Mouse (Mus musculus) heart, adult 18-20 months (tissue): Measurements from ENCODE around the gene Pinlyp. TPM values are rescaled to one million over a fixed set of nuclear protein-coding genes. Genes with fewer than 3 reads are reported as not detected.

Experiments
- DNase-seq, 2 experiments: peaks; one replicate each; pipeline ENCODE4 v3.0.0; 2021 to 2022; ENCODE audit warnings: mixed read lengths in 1 of 2
- total RNA-seq, 2 experiments: library from RNA; stranded (reverse); gene quantifications; 2 replicates each; pipeline ENCODE4 v1.2.3; 2021

The Pinlyp gene
- total RNA-seq, 2 experiments from 2014 or later: not detected

DNA sequence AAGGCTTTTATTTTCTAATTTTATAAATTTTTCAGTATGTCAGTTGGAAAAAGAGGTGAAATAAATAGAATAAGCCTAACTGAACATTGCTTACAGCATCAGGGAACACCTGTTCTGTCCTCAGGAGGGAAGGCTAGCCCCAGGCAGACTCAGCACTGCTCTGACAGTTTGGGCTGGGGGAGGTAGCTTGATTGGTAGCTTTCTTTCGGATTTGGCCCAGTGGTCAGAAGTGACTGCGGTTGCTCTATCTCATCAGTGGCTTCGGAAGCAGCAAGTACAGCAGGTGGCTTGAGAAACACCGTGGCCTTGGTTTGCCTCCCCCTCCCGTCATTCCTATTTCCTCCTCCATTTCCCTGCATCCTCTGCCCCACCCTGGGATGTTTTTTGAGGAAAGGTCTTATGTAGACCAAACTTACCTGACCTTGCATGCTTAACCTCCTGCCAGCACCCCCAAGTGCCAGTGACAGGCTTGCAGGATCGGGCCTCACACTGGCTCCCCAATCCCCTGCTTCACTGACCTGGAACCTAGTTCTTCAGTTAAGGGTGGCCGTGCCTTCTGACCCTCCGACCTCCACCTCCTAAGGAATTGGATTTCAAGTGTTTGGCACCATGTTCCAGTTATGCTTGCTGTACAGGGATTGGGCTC, 17.4 kb upstream of the Pinlyp start:
- DNase-seq: no peak

DNA sequence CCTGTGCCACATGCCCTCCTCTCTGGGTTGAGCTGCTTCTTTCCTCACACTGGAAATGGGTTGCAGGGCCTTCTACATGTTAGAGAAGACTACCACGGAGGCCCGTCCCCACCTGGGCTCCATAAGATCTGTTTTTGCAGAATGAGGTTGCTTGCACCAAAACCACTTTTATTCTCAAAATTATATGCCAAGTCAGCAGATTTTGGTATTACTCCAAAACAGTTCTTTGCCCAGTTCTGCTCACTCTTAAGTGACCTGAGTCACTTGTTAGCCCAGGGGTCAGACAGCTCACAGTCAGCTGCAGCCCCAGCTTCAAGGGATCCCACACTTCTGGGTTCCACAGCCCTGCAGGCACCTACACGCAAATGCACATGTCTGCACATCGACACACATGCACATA, 15.5 kb upstream of the Pinlyp start:
- no peak for DNase-seq

DNA sequence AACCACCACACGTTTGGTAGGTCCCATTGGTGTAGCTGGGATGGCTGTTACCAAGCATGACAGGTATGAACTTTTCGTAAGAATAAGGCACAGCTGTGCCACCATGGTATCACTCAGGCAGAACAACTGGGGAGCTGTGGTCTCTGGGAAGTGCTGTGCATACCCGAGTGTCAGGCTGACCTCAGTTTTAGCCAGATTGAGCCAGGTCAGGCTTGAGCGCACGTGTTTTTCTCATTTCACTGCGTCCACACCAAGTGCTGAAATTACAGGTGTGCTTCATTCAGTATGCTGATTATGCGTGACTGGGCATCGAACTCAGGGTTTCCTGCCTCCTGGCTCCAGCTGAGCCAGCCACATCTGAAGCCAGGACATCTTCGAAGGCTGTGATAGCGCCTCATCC, 9.9 kb upstream of the Pinlyp start:
- DNase-seq: no peak

DNA sequence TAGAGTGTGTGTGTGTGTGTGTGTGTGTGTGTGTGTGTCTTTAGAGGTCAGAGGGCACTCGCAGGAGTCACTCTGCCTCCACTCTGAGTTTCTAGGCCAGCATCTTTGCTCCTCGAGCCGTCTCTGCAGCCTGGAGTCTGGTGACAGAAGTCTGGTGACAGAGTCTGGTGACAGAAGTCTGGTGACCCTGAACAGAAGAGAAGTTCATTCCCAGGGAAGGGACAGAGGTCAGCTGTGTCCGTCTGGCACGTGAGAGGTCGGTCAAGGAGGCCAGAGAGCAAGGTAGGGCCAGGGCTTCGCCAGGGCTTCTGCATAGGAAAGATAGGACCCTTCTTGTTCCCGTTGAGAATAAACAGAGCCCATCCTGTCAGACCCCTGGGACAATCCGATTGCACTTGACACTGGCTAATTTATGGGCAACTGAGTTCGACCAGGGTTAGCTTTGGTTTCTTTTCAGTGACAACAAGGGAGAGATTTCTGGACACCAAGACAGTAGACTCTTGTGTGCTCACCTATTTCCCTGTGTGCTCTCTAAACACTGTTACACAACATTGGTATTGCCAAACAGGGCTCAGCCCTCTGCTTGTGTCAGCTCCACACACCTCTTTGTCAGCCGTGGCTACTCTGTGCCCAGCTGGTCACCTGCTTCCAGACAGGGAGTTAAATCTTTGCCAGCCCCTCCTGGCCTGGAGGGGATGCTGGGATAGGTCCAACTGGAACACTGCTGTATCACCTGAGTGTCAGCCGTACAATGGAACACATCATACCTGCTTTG, 6.3 kb upstream of the Pinlyp start:
- DNase-seq: no peak

DNA sequence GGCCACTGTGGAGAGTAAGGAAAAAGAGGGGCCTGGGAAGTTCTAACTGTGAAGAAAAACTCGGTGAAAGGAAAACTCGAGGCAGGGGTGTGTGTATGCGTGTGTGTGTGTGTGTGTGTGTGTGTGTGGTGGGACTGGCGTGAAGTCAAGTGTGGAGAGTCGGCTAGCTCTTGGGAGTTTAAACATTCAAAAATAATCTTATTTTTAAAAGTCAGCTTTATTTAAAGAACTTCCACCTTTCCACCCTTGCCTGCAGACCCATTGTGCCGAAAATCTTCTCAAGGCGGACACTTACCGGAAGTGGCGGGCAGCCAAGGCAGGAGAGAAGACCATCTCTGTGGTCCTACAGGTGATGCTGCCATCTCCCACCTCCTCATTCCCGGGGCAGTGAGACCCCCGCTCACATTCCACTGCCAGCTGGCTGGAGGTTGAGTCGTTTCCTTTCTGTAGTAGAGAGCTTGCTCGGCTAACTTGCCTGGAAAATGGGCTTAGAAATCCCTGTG, 1.7 kb upstream of the Pinlyp start:
- no peak for DNase-seq

DNA sequence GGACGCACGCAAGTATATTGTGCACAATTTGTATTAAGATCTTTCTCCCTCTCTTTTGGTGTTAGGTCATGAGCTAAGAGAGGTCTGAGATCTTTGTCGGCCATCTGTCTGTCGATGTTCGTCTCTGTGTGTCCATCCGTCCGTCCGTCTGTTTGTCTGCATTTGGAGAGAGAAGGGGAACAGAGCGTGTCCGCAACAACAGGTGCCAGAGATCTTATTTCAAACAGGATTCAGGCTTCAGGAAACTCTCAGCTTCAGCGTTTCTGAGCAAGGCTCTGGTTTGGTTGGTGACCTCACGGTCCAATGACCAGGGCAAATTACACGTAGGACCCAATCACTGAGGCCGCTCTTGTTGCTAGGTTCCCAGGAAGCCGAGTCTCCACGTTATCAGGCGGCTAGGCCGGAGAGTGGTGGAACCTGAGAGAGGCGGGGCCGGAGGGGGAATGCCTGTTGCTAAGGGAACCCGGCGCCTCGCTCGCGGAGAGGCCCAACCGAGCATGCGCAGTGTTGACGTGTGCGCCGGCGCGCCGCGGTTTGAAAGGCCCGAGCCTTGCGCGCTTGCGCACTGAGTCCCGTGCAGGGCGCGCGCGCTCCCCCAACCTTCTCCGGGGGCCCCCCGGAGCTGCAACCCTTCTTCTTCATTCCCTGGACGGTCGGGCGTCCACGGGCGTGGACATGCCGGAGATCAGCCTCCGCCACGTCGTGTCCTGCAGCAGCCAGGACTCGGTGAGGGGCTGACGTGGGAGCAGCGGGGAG, 894 bp upstream of the Pinlyp start:
- DNase-seq: peak; percentile 99 to 100

DNA sequence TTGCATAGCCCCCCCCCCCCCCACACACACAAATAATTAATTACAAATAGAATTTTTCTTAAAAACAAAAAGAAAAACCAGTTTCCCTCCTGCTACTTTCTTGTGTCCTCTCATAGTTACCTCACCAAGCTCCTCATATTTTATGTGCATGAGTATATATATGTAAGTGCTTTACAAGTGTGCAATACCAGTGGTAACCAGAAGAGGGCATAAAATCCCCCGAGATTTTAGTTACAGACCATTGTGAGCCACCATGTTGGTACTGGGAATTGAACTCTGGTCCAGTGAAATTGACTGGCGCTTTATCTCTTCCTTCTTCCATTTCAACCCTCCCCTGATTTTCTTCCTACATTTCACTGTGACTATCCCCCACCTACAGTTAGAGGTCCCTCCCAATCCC, 1.4 kb downstream of the Pinlyp start:
- DNase-seq: no peak

DNA sequence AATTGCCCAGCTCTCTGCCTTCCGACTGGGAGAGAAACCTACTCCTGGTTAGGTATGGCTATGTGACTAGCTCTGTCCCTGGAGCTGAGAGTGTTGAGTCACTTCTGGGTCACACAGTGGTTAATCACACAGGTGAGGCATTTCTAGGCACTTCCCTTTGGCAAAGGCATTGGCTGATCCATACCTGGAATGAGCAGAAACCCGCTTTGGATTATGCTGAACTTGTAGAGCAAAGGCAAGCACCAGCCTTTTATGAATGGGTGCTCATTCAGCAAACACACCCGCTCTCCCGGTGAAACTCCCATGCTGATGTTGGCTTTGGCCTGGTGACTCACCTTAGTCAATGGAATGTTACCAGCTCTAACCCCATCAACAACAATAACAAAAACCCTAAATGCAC, 6.2 kb downstream of the Pinlyp start:
- DNase-seq: no peak

DNA sequence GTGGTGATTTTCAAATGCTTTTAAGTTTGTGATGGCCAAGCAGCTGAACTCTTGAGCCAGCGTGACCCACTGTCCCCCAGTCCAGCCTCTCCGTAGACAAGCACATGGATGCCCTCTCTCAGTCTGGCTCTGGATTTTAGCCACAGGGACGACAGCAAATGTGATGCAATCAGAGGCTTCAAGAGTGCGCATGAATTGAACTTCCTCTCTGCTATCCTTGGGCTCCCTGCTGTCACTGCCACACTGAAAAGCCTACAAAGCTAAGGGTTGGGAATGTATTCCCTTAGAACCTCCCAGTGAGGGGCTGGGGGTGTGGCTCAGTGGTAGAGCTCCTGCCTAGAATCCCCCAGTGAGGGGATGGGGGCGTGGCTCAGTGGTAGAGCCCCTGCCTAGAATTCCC, 7.2 kb downstream of the Pinlyp start:
- DNase-seq: no peak

DNA sequence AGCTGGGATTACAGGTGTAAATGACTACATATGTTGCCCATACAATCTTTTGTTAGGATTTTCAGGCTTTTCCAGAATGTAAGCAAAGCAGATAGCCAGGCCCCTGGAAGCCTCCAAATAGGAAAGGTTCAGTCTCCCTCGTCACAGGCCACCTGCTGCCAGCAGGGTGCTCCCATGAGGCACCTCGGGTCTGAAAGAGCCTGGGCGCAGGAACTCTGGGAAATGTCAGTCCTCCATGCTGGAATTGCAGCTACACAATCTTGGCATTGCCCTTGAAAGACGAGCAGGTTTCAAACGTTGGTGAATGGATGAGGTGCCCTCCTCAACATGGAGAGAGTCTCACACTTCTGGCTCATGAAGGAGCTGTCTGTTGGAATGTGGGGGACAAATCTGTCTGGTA, 7.8 kb downstream of the Pinlyp start:
- DNase-seq: peak in 1 of 2 experiments; percentile 22

DNA sequence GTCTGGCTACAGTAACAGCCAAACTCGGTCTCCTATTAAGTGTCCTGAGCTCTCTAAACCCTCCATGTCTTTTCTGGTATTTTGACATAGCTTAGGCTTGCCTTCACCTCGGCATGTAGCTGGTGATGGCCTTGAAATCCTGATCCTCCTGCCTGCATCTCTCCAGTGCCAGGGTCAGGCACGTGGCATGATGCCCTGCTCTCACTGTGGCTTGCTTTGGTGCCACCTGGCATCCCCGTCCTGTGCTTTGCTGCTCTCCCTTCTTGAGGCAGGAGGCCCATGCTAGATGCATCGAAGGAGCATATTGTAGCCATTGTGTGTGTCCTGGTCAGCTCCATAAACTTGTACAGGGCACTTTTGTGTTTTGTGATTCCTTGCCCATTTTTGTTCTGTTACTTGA, 8.3 kb downstream of the Pinlyp start:
- DNase-seq: no peak

DNA sequence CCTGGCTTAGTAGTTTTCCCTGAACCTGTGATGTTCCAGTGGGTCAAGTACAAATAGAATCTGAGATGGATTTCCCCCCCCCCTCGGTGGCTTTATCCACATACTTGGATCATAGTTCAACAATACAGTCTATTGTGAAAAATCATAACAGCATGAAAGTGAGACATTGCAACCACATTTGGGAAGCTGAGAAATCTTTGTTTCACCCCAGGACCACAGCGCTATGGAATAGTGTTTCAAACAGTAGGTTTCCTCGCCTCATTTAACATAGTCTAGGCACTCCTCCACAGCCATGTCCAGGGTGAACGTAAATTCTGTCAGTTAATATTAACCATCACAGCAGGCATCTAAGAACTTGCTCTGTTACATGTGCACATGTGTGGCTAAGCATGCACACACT, 8.8 kb downstream of the Pinlyp start:
- no peak for DNase-seq

DNA sequence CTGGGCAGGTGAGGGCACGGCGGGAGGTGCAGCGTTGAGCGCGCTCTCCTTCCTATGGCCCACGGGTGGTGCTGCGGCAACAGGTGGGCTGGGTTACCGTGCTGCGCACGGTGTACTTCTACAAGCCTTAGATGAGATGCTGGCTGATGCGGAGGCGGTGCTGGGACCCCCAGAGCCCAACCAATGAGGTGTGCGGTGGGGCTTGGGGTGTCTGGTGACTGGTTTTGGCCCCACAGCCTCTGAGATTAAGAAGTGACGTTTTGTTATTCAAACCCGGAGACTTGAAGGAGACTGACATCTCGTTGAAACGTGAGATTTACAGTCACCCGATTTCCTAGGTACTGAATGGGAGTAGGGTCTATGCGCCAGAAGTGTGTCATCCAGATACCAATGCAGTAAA, 11.6 kb downstream of the Pinlyp start:
- no peak for DNase-seq

DNA sequence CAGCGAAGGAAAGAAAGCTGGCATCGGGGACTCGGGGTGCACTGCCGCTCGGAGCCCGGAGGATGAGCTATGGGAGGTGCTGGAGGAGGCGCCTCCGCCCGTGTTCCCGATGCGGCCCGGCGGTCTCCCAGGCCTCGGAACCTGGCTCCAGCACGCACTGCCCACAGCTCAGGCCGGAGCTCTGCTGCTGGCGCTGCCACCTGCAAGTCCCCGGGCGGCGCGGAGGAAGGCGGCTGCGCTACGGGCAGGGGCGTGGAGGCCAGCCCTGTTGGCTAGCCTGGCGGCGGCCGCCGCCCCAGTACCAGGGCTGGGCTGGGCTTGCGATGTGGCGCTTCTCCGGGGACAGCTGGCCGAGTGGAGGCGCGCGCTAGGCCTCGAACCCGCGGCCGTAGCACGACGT, 12.1 kb downstream of the Pinlyp start:
- DNase-seq: no peak

DNA sequence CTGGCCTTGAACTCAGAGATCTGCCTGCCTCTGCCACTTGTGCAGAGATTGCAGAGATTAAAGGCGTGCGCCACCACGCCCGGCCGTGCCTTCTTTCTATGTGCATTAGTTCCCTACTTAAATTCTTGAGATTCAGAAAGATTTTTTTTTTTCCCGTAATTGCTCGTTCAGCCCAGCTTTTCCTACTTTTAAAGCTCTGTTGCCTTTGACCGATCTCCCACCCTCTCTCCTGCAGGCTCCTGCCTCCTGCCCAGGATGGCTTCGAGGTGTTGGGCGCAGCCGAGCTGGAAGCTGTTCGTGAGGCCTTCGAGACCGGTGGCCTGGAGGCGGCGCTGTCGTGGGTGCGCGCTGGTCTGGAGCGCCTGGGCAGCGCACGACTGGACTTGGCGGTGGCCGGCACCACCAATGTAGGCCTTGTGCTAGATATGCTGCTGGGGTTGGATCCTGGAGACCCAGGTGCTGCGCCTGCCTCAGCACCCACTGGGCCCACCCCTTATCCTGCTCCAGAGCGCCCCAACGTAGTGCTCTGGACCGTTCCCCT, 12.8 kb downstream of the Pinlyp start:
- DNase-seq: no peak

DNA sequence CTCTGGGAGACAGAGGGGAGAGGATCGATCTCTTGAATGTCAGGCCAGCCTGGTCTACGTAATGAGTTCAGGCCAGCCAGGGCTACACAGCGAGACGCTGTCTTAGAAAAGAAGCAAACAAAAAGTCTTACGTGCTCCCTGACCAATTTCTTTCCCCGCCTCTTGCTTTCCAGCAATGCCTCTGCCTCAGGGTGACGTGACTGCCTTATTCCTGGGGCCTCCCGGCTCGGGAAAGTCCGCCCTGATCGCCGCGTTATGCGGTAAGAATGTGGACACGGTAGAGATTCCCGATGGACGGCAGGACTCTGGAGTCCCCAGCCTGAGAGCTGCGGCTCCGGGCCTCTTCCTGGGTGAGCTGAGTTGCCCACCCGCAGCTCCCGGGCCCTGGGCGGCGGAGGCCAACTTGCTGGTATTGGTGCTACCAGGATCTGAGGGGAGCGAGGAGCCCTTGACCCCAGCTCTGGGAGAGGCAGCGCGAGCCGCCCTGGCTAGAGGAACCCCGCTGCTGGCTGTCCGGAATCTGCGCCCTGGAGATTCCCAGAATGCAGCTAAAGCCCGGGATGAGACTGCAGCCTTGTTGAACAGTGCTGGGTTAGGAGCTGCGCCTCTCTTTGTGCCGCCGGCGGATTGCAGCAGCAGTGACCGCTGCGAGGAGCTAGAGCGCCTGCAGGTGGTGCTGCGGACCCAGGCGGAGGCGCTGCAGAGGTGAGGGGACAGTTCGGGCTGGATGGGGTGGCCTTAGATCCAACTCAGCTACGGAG, 14.5 kb downstream of the Pinlyp start:
- DNase-seq: peak; percentile 77 to 78

DNA sequence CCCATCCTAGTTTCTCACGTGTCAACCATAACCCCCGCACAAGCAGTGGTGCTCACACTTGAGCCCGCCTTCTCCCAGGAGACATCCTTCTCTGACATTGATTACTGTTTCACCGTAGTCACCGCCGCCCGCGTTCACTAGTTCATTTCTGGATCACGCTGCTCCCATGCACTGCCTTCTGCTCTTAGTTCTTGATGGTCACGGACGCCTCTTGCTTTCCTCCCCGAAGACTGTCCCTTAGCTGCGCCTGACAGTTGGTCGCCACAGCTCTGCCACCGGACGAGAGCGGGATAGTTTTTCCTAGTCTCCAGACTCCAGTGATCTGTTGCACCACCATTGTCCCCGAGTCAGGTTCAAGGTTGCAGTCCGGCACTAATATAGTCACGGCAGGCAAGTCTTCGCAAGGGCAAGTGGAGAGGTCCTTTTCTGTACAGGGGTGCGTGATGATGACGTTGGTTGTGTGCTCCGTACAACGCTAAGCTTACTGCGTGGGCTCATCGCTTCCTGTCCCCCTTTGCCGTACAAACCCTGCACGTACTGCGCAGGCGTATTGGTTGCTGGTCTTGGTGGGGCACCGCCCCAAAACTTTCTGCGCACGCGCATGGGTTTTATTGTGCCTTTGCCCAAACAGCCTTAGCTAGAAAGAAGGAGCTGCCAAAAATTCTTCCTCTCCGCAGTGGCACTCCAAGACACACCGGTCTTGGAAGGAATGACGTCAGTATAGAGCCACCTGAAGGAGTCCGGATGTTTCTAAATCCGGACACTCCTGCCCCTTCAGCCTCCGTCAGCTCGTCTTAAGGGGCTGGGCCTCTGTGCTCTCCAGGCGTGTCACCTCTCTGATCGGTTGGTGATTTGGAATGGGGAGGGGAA, 15.6 kb downstream of the Pinlyp start, which contains the start of gene Irgq:
Irgq (plus strand) TSS at position 628 of the 870 bp plus-strand sequence.
- DNase-seq: peak; percentile 99

DNA sequence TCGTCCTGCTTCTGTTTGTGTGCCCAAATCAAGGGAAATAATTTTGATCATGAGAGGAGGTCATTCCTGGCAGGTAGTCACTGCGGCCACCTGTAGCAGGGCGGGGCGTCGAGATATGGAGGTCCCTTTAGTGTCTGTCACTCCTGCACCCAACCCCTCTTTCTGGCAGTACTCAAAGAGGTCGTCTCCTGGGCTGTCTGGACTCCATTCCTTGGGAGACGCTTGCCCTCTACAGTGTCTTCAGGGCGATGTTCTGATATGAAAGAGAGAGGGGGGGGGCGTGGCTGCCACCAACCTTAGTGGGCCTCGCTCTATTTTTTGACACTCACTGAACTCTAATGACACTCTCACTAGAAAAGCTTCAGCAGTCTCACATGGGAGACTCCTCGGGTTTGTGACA, 16.3 kb downstream of the Pinlyp start:
- no peak for DNase-seq

DNA sequence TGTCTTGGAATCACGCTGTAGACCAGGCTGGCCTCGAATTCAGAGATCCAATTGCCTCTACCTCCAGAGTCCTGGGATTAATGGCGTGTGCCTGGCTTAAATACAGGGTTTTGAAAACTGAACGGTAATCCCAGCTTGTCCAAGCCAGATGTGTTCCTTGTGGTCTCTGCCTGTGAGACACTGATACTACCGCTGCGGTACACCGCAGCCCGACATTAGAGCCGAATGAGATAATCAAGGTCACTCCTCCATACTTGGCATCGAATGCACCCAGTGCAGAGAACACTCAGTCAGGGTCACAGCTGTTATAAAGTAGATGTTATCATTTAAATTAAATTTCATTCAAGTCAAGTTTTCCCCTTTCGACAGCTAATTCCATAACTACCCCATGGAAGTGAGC, 17.1 kb downstream of the Pinlyp start:
- no peak for DNase-seq

DNA sequence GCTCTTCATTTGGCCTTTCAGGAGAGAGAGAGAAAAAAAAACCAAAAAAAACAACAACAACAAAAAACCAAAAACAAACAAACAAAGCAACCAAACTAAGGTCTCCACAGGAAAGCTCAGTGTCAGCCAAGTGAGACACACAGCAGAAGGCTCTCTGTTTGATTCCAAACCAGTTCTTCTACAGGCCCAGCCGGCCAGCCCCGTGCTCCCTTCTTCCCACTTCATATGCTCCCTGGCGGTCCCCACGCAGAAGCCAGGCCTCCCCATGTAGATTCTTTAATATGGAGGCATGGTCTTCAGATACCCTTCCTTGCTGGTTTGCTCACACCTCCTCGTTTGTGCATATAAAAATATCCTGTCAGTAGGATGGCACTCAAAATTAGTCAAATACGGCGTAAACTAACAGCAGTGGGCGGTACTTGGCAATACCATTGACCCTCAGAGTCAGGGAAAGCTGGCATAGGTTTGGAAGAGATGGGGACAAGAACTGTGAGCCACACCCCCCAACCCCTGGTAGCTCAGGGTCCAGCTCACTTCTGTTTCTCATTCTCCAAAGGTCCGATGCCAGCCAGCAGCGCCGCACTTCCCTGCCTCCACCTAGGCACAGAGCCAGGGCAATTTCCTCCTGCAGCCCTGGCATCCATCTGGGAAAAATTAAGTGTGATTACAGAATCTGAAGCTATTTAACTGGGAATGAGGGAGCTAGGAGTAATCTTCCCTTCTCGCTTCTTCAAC, 20.1 kb downstream of the Pinlyp start:
- DNase-seq: no peak
